Mouse (Mus musculus) stomach, embryonic 15.5 days (tissue): Measurements from ENCODE around the gene Lsm2. TPM values are rescaled to one million over a fixed set of nuclear protein-coding genes. Genes with fewer than 3 reads are reported as not detected.
"Not testable (repeated sequence)": the region's sequence is repeated elsewhere in the genome, so short reads cannot be mapped to it uniquely, and the experiment has no call there.

Experiments
- ATAC-seq: fragments of 200-750 bp; cut with Nextera tagmentation; 2 replicates; pipeline ENCODE4 v1.8.0; 2017; ENCODE audit warnings: low read depth, moderate number of reproducible peaks, moderate TSS enrichment; ENCODE audit not compliant: insufficient read depth, low FRiP score
- H3K27ac ChIP-seq: fragments of 300-500 bp; sonication (generic); 2 replicates; pipeline ENCODE4 v1.5.1; 2015; ENCODE audit warnings: mild to moderate bottlenecking, inconsistent platforms
- H3K27me3 ChIP-seq: fragments of 300-500 bp; sonication (generic); replicated peaks from 2 replicates; pipeline ENCODE4 v1.6.1; 2015; ENCODE audit warnings: inconsistent platforms
- H3K36me3 ChIP-seq: fragments of 300-500 bp; sonication (generic); 2 replicates; pipeline ENCODE4 v1.6.1; 2015; ENCODE audit warnings: inconsistent platforms
- H3K4me1 ChIP-seq: fragments of 300-500 bp; sonication (generic); 2 replicates; pipeline ENCODE4 v1.6.1; 2015; ENCODE audit warnings: inconsistent platforms
- H3K4me2 ChIP-seq: fragments of 300-500 bp; sonication (generic); 2 replicates; pipeline ENCODE4 v1.6.1; 2015; ENCODE audit warnings: mild to moderate bottlenecking, inconsistent platforms
- H3K4me3 ChIP-seq: fragments of 300-500 bp; sonication (generic); replicated peaks from 2 replicates; pipeline ENCODE4 v1.5.1; 2015; ENCODE audit warnings: inconsistent platforms
- H3K9ac ChIP-seq: fragments of 300-500 bp; sonication (generic); 2 replicates; pipeline ENCODE4 v1.6.1; 2015; ENCODE audit warnings: inconsistent platforms
- H3K9me3 ChIP-seq: fragments of 300-500 bp; sonication (generic); 2 replicates; pipeline ENCODE4 v1.6.1; 2016; ENCODE audit warnings: inconsistent platforms
- WGBS: fragments of 180-500 bp; shearing (Covaris S2); methylation state at CpG from one replicate; pipeline ENCODE4 v1.1.7; 2015; 5-methylcytosine and 5-hydroxymethylcytosine counted together
- polyA plus RNA-seq: library from polyadenylated mRNA; unstranded; fragments of >200 nt; fragmentation: Nextera tagmentation; extraction: Ambion mirVana; gene quantifications from 2 replicates; pipeline ENCODE4 v1.2.1, GENCODE M21; 2015

Lsm2 gene
- polyA plus RNA-seq, 1 experiment from 2014 or later = 182 TPM

DNA sequence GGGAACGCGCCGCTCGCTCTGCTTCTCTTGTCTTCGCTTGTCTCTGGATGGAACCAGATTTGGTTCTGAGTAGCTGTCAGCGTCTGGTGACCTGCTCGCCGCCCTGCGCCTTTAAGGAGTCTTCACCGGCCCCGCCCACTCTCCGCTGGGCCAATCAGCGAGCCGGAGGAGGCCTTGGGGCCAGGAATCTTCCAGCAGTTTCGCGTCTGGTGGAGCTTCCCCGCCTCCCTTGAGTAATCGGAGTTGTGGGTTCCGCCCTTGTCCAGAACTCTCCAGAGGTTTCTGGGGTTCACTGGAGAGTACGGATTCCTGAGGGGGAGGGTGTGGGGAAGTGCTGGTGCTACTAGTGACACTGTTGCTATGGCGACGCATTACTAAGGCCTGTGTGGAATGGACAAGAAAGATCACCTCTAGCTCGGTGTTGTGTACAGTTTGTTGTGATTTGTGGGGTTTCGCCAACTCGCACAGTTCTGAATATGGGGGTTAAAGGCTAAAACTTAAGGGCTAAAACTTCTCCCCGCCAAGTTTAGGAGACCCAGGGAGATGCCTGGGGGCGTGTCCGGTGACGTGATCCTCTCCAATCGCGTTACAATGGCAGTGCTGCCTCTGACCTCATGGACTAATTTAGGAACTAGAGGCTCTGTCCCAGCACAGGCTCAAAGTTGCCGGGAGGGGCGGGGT lies 9.5 kb upstream of the Lsm2 start, which contains the start of the genes Hspa1a and Hspa1l:
Gene Hspa1a (minus strand): TSS at position 88 of the 681 bp plus-strand sequence.
Gene Hspa1l (plus strand): TSS at position 635 of the 681 bp plus-strand sequence.
- H3K4me3 ChIP-seq = peak within 1 kb of the TSS; percentile 39
- H3K27ac ChIP-seq = 0 out of 2 replicates have a peak within 1 kb of the TSS, but pooled peaks have one; percentile 40
- 1% methylated on average over 31 of the region's 33 CpGs for WGBS

DNA sequence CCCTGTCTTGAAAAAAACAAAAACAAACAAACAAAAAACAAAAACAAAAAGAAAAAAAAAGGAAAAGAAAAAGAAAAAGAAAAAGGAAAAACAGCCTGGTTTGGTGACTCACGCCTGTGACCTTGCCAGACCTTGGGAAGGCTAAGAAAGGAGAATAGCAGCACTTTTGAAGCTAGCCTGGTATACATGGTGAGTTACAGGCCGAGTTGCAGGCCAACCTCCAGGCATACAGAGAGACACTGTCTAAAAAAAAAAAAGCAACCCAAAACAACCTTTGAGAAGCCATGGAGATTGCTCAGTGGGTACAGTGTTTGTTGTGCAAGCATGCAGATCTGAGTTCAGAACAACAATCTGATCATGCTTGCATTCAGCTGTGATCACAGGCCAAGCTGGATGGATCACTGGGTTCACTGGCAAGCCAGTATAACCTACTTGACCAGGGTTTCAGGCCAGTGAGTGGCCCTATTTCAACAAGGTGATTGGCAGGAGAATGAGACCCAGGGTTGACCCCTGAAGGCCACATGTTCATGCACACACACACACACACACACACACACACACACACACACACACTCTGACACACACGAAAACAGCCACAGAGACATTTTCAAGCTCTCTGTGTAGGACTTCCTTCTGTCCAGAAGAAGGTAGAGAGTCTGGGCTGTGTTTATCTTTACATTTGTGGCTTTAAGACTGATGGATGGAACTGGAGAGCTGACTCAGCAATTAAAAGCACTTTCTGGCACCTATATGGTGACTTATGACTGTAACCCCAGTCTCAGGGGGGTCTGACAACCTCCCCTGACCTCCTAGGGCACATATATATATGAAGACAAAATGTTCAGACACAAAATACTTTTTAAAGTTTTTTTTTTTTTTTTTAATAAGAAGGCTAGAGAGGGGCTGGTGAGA lies 5.8 kb upstream of the Lsm2 start:
- Histone ChIP-seq H3K36me3 (no peaks in the 10 kb centered on the region), H3K9me3 (no peaks in the 10 kb centered on the region), H3K4me2 (no peak overlapping the region), H3K9ac (no peak overlapping the region), H3K4me3 (no peak overlapping the region), H3K27ac (no peak overlapping the region), H3K27me3 (no peaks in the 10 kb centered on the region), H3K4me1 (peaks cover 6% of the 10 kb centered on the region)
- 74% methylated on average over 3 of the region's 3 CpGs for WGBS
- no peak for ATAC-seq

More for the DNA sequence above, 9.5 kb upstream of the Lsm2 start, which contains the start of the genes Hspa1a and Hspa1l:
- Histone ChIP-seq H3K4me2 (peak within 1 kb of the TSS; percentile 72), H3K27me3 (peaks cover 17% of the 10 kb centered on the region)
- H3K9ac ChIP-seq, H3K36me3 ChIP-seq, H3K9me3 ChIP-seq, H3K4me1 ChIP-seq: not testable (repeated sequence)
- peak; percentile 95 for ATAC-seq

DNA sequence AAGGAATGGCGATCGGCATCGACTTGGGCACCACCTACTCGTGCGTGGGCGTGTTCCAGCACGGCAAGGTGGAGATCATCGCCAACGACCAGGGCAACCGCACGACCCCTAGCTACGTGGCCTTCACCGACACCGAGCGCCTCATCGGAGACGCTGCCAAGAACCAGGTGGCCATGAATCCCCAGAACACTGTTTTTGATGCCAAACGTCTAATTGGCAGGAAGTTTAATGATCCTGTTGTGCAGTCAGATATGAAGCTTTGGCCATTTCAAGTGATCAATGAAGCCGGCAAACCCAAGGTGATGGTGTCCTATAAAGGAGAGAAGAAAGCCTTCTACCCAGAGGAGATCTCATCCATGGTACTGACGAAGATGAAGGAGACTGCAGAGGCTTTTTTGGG lies 4.7 kb upstream of the Lsm2 start:
- Histone ChIP-seq H3K27me3 (no peaks in the 10 kb centered on the region), H3K9ac (no peak overlapping the region), H3K4me1 (peaks cover 8% of the 10 kb centered on the region), H3K4me3 (no peak overlapping the region), H3K36me3 (no peaks in the 10 kb centered on the region), H3K4me2 (no peak overlapping the region), H3K27ac (no peak overlapping the region), H3K9me3 (no peaks in the 10 kb centered on the region)
- 92% methylated on average over 20 of the region's 20 CpGs for WGBS
- ATAC-seq = no peak

DNA sequence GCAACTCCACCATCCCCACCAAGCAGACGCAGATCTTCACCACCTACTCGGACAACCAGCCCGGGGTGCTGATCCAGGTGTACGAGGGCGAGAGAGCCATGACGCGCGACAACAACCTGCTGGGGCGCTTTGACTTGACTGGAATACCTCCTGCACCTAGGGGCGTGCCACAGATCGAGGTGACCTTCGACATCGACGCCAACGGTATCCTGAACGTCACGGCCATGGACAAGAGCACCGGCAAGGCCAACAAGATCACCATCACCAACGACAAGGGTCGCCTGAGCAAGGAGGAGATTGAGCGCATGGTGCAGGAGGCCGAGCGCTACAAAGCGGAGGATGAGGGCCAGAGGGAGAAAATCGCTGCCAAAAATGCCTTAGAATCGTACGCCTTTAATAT lies 3.4 kb upstream of the Lsm2 start:
- H3K36me3 ChIP-seq = no peaks in the 10 kb centered on the region
- H3K27ac ChIP-seq = no peak overlapping the region
- no peak overlapping the region for H3K4me2 ChIP-seq
- H3K4me1 ChIP-seq = peaks cover 11% of the 10 kb centered on the region
- H3K9me3 ChIP-seq = no peaks in the 10 kb centered on the region
- H3K9ac ChIP-seq = no peak overlapping the region
- no peaks in the 10 kb centered on the region for H3K27me3 ChIP-seq
- H3K4me3 ChIP-seq = no peak overlapping the region
- no peak for ATAC-seq
- WGBS = 85% methylated on average over 27 of the region's 27 CpGs

DNA sequence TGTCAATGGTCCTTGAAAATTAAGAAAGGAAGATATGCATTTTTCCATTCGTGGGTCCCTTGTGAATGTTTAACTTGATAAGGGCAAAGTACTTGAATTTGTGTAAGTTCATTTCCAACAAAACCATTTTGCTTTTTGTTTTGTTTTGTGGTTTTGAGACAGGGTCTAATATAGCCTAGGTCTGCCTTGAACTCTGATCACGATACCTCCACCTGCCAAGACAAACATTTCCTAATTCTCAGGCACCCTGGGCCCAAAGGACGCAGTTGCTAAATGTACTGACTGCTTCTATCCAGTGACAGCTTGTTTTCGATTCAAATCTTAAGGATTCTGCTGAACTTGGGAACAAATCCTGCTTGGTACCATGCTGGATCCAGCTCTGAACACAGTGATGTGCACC lies 2.0 kb upstream of the Lsm2 start:
- no peaks in the 10 kb centered on the region for H3K9me3 ChIP-seq
- 89% methylated on average over 4 of the region's 4 CpGs for WGBS

DNA sequence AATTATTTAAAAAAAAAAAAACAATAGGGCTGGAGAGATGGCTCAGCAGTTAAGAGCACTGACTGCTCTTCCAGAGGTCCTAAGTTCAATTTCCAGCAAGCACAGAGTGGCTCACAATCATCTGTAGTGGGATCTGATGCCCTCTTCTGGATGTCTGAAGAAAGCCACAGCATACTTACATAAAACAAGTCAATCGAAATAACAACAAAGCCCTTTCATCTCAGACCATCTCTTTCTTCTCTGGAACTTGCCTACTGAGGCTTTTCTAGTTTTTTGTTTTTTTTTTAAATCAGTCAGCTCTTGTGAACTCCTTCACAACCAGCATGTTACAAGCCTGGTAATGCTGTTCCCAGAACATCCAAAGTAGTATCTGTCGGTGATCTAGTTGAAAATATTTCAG lies 1.0 kb upstream of the Lsm2 start:
- Histone ChIP-seq H3K4me3 (peak overlapping the region; percentile 69), H3K27ac (peak overlapping the region; percentile 99; the same call in 1 of the 2 replicates), H3K9ac (peak overlapping the region; percentile 64; the same call in 1 of the 2 replicates), H3K4me2 (peak overlapping the region; percentile 85), H3K27me3 (no peaks in the 10 kb centered on the region), H3K36me3 (peaks cover 2% of the 10 kb centered on the region), H3K4me1 (peaks cover 13% of the 10 kb centered on the region), H3K9me3 (no peaks in the 10 kb centered on the region)
- 11% methylated on average over 2 of the region's 2 CpGs for WGBS
- no peak for ATAC-seq

More for the DNA sequence above, 2.0 kb upstream of the Lsm2 start:
- no peaks in the 10 kb centered on the region for H3K27me3 ChIP-seq
- peaks cover 13% of the 10 kb centered on the region for H3K4me1 ChIP-seq
- no peak overlapping the region for H3K9ac ChIP-seq
- H3K4me2 ChIP-seq = no peak overlapping the region
- H3K4me3 ChIP-seq = no peak overlapping the region
- no peaks in the 10 kb centered on the region for H3K36me3 ChIP-seq
- ATAC-seq = no peak
- H3K27ac ChIP-seq = no peak overlapping the region

DNA sequence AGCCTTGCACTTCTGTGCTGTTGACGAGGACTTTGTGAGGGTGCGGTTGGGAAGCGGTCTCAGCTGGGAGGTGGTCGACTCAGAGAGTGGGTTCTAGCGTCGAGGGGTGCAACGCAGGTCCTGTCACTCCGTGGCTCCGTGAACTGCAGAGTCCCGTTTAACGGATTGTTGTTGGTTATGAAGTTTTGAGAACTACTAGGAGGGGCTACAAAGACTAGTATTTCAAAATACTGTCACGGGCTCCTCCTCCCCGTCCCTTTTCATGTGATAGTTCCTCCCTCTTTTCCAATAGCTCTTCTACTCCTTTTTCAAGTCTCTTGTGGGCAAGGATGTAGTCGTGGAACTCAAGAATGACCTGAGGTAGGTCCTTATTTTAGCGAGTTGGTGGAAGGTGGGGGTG lies 666 bp downstream of the Lsm2 start:
- WGBS = under 1% methylated on average over 15 of the region's 15 CpGs
- H3K9me3 ChIP-seq = no peaks in the 10 kb centered on the region
- H3K27ac ChIP-seq = peak overlapping the region; percentile 99
- peaks cover 13% of the 10 kb centered on the region for H3K4me1 ChIP-seq
- H3K4me3 ChIP-seq = peak overlapping the region; percentile 69
- peak overlapping the region; percentile 85 for H3K4me2 ChIP-seq
- no peaks in the 10 kb centered on the region for H3K27me3 ChIP-seq
- no peak for ATAC-seq
- peak overlapping the region; percentile 64 for H3K9ac ChIP-seq
- peaks cover 10% of the 10 kb centered on the region for H3K36me3 ChIP-seq

DNA sequence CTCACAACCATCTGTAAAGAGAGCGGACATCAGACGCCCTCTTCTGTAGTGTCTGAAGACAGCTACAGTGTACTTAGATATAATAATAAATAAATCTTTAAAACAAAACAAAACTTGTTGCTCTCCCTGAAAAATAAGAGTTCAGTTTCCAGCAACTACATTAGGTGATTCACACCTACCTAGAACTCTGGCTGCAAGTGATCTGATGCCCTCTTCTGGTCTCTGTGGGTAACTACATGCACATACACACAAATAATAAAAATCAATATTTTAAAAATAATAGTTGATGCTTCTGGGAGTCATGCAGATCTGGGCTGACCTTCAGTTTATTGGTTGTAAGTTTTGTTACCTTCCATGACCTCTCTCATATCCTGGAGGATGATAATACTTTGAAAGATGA lies 2.6 kb downstream of the Lsm2 start:
- ATAC-seq = no peak
- Histone ChIP-seq H3K4me2 (no peak overlapping the region), H3K4me1 (peaks cover 13% of the 10 kb centered on the region), H3K27me3 (no peaks in the 10 kb centered on the region), H3K9ac (no peak overlapping the region), H3K9me3 (no peaks in the 10 kb centered on the region), H3K4me3 (no peak overlapping the region), H3K36me3 (peaks cover 13% of the 10 kb centered on the region), H3K27ac (no peak overlapping the region)
- WGBS = 72% methylated on average over 2 of the region's 2 CpGs

DNA sequence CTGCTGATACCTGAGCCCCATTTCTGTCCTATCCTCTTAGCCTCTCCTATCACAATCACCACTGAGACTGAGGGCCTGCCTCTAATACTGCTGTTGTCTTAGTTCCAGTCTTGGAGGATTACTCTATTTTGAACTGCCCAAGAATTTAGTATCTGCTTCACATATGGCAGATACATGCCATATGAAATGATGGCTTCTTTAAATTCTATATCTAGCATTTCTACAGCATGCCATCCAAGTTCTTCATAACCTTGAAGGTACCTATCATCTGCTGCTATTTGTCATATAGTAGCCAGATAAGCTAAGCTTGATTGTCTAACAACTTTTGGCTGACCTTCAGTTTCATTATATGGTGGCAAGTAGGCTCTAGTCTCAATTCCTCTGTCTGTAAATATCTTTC lies 13.1 kb downstream of the Lsm2 start:
- no peak overlapping the region for H3K27ac ChIP-seq
- no peak overlapping the region for H3K4me2 ChIP-seq
- no peak for ATAC-seq
- H3K36me3 ChIP-seq = 0 out of 2 replicates have a peak, but pooled peaks cover 6% of the 10 kb centered on the region
- H3K4me1 ChIP-seq = peaks cover 25% of the 10 kb centered on the region
- no peaks in the 10 kb centered on the region for H3K9me3 ChIP-seq
- no peak overlapping the region for H3K9ac ChIP-seq
- no peak overlapping the region for H3K4me3 ChIP-seq
- no peaks in the 10 kb centered on the region for H3K27me3 ChIP-seq

DNA sequence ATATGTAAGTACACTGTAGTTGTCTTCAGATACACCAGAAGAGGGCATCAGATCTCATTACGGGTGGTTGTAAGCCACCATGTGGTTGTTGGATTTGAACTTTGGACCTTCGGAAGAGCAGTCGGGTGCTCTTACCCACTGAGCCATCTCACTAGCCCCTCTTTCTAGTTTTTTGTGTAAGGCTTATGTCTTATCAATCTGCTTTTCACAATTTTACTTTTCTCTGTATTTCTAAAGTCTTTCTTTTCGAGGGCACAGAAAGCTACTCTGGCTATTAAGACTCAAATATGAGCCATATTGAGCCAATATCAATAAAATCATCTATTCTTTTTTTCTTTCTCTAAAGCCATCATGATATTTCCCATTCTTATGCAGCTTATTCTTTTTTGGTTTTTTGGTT lies 13.5 kb downstream of the Lsm2 start:
- not testable (repeated sequence) for H3K4me3 ChIP-seq, H3K36me3 ChIP-seq, H3K4me2 ChIP-seq, H3K27ac ChIP-seq, ATAC-seq, H3K27me3 ChIP-seq, H3K9me3 ChIP-seq, H3K9ac ChIP-seq
- H3K4me1 ChIP-seq = peaks cover 28% of the 10 kb centered on the region
- 85% methylated on average over 4 of the region's 4 CpGs for WGBS

DNA sequence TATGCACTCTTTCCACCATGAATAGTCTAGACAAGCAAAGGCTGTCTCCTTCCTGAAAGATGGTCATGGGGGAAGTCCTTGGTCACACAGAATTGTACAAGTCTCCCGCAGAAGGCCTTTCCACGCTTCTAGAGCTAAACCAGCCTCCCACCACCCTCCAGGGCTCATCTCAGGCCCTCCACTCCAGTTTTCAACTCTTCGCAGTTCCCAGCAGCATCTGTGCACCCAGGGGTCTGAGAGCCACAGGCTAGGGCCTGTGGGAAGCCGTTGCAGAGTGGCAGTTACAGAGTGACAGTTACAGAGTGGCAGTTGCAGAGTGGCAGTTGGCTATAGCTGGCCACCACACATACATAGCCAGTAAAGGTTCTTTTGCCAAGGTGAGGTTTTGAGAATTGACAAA lies 14.3 kb downstream of the Lsm2 start:
- H3K9ac ChIP-seq, H3K4me2 ChIP-seq, H3K36me3 ChIP-seq, H3K4me3 ChIP-seq, H3K27me3 ChIP-seq, H3K9me3 ChIP-seq, H3K27ac ChIP-seq, ATAC-seq: not testable (repeated sequence)
- peaks cover 28% of the 10 kb centered on the region for H3K4me1 ChIP-seq
- WGBS = 91% methylated on average over 4 of the region's 4 CpGs
